Mouse (Mus musculus) mouse embryonic stem cell (cell line): Measurements from ENCODE around the gene Mog.
"Not testable (repeated sequence)": the region's sequence is repeated elsewhere in the genome, so short reads cannot be mapped to it uniquely, and the experiment has no call there.

Experiments used
- in situ Hi-C, 2 experiments: fragments of 300-500 bp; cut with MboI; formaldehyde crosslinking; loops; 1 replicate in 1 of 2; 3 replicates in 1 of 2; pipeline ENCODE4 v1.14.3; 2019 to 2020; ENCODE audit warnings: low sequenced_read_pairs in 2 of 2, low pct_unique_long_range_greater_than_20kb in 1 of 2, mixed read lengths in 1 of 2; ENCODE audit not compliant: unreplicated experiment in 1 of 2

The Mog gene

DNA sequence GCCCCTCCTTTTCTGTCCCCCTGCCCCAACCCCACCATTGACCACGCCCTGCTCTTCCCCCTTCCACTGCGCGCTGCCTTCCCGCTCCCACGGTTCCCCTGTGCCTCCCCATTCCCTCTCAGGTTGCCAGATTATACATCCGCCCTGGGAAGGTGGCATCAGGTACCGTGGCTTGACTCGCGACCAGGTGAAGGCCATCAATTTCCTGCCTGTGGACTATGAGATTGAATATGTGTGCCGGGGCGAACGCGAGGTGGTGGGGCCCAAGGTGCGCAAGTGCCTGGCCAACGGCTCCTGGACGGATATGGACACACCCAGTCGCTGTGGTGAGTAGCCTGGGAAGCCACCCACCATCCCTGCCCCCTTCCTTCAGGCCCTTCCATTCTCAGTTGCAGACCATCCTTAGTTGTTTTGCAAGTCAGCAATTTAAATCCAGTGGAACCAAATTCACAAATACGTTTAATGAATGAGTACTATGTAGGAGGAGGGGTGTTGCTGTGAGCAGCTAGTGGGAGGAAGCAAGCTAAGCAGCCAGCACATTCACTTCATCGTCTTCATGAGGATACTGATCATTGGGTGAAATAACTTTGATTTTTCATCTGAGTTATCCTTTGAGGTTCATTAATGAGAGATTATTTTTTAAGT lies 24.3 kb upstream of the Mog start:
- in situ Hi-C loops: no loop called here

DNA sequence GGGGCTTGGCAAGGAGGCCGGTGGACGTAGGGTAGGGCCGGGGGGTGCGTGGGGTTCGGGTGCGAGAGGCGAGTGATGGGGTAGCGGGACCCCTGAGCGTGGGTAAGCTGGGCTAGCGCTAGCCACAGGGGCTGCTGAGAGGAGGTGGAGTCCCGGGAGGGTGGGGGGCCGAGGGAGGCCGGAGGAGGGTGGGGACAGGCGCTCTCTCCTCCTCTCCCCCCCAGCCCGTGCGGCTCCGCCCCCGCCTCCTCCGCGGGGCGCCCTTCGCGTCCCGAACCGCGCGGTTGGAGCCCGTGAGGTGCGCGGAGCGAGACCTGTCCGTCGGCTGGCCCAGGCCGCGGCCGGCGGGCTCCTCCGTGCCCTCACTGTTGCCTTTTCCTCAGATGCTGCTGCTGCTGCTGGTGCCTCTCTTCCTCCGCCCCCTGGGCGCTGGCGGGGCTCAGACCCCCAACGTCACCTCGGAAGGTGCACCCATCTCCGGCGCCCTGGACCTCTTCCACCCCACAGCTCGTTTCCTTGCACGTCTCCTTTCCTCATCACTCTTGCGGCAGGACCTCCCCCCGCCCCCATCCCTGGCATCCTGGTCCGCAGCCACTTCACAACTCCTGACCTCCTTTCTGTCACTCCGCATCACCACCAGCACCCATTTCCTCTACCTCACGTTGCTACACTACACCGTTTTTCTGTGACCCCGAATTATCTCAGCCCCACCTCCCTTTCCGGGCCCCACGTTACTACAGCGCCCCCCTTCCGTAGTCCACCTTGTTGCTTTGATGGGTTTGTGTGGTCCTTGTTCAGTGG lies 23.3 kb upstream of the Mog start:
- in situ Hi-C loops: no loop called here

DNA sequence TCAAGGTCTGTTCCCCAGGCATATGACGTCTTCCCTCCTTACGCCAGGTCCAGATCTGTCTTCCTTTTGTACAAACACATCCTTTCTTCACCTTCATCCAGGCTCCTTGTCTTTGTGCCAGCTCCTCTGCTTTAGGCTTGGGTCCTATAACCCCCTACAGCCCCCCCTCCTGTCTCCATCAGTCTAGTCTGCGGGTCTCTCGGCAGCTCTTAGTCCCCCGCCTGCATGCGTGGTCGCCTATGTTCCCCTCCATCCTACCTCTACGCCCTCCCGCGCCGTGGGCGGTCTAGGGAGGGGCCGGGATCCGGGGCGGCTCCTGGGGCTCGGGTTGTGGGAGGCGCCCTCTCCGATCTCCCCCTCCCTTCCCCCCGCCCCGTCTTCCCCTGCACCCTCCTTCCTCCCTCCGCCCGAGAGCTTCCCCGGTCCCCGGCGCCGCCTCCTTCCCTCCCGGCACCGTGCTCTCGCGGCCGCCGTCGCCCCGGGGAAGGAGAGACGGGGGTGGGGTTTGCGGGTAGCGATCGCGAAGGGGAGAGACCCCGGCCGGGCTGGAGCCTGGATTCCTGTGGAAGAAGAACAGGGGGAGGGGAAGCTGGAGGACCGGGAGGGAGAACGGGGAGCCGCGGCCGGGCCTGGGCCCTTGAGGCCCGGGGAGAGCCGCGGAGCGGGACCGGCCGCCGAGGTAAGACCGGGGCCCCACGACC lies 22.6 kb upstream of the Mog start, which contains the start of gene Gabbr1:
Gene Gabbr1 (plus strand): TSS at position 356 of the 701 bp plus-strand sequence.
- in situ Hi-C loops: no loop called here

DNA sequence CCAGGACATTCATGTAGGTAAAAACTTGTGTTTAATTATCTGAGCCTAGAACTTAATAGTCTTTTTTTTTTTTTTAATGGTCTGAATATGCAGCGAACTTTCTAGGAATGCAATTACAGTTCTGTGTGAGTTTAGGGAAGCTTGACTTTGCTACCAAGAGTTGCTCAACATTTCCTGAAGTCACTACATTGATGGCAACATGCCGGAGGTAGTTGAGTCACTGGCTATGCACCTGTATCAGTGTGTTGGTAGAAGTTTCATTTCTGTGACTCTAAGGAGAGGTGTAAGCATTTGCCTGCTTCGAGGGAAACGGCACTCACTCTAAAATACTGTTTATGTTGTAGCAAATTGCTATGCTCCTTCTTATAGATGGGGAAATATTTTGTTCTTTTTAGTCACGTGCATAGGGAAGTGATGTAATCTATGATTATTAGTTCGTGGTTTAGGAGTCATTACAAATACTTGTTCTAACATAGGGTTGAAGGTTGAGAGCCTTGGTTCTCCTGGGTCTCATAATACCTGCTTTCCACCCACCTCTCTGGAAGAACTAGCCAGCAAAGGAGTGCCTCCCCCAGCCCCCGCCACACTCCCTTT lies 21.6 kb upstream of the Mog start:
- in situ Hi-C loops: no loop called here

DNA sequence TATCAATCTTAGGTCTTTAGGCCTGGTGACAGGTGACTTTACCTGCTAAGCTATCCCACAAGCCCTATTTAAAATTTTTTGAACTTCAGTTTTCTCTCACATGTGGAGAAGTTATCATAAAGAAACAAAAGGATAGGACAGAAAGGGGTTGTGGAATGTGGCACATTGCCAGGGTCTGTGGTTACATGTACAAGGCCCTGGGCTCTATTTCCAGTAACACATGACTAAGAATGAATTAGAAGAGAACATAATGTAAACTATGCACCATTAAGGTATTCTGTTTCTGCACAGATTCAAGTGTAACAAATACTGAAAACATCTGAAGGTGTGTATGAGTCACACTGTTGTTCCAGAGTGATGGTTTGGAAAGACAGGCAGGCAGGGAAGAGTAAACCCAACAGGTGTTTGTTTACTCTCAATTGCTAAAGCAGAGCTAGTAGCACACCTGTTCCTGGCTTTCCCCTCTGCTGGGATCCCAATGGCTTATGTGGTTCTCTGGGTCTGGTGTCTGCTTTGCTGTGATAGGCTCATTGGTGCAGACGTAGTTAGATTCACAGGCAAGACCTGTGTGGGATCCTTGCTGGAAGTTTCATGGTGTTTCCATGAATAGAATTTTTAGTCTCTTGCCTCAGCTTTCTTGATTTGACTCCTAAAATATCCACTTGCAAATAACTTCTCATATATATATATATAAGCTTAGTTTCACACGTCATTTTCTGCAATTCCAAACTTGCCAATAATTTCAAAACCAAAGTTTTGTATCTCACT lies 16.1 kb upstream of the Mog start:
- in situ Hi-C loops: no loop called here

DNA sequence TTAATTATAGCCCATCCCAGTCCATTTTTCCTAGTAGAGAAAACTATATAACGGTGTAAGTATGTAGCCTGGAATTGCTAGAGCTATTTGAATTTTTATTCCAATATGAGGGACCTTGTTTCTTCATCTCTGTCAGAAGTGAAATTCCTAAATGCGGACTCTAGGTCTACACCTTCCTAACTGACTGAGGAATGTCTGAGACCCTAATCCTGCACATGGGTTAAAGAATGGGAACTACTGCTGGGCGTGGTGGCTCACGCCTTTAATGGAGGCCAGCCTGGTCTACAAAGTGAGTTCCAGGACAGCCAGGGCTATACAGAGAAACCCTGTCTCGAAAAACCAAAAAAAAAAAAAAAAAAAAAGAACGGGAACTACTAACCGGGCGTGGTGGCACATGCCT lies 6.0 kb upstream of the Mog start:
- in situ Hi-C loops: no loop called here

DNA sequence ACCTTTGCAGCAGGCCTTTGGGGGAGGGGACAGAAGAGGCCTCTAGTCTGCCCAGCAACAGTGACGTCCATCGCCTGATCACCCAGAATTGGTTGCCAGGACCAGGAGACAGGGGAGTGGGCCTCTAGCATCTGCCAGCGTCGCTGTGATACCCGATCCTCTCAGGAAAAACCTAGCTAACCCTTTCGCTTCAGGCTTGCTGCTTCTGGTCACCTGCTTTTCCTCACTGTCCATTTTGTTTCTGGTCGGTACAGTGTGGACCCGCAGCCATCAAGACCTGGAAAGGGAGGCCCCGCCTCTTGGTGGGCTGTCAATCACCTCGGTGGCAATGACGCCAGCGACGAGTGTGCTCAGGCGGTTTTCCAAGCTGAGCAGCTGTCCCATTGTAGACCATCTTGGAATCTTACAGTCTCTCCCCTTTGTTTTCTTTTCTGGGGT lies 5.5 kb upstream of the Mog start:
- in situ Hi-C loops: no loop called here

DNA sequence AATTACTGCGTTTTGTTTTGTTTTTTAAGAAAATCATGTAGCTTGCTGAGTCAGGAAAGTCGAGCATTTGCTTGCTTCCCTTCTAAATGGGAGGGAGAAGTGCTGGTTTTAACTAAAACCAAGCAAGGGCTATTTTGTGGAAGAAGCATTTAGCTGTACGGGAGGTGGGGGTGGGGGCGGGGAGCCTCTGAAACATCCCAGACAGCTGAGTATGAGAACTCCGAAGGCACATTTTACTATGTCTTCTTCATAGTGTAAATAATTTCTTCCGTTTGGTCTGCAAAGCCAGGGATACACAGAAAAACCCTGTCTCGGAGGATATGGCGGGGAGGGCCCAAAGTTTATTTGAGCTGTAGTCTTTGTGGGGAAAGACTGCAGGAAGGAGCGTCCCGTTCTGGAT lies 5.0 kb upstream of the Mog start:
- in situ Hi-C loops: no loop called here

DNA sequence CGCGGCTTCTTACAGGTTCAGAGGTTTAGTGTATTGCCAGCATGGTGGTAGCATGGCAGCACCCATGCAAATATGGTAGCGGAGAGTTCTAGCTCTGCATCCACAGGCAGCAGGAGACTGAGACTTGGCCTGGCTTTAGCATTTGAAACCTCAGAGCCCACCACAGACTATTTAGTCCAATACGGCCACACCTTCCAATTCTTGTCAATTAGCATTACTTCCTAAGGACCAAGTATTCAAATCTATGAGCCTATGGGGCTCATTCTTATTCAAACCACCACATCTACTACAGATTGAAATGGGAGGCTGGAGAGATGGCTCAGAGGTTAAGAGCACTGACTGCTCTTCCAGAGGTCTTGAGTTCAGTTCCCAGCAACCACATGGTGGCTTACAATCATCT lies 4.3 kb upstream of the Mog start:
- in situ Hi-C loops: no loop called here

DNA sequence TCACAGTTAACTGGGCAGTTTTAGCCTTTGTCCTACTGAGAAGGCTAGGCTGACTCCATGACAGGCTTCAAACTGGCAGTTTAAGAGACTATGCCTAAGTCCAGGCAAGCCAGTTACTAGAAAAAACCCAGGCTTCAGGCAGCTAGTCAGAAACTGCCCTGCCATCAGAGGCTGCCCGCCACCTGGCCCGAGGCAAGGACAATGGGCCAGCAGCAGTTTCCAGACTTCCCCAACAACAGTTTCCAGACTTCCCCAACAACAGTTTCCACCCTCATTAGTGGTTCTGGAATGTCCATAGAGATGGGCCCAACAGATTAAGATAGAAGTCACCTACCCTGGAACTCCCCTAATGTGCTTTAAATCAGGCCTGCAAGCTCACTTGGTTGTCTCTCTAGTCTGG lies 3.2 kb upstream of the Mog start:
- in situ Hi-C loops: no loop called here

DNA sequence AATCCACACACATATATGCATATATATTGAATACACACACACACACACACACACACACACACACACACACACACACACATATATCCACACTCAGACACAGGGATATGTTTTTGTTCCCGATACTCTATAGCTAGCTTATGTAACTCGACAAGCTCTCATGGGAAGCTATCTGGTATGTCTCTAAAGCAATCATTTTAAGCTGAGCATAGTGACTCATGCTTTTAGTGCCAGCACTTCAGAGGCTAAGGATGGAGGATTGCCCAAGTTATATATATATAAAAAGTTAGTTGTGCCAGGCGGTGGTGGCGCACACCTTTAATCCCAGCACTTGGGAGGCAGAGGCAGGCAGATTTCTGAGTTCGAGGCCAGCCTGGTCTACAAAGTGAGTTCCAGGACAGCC lies 4.0 kb downstream of the Mog start:
- in situ Hi-C loops: not testable (repeated sequence)

DNA sequence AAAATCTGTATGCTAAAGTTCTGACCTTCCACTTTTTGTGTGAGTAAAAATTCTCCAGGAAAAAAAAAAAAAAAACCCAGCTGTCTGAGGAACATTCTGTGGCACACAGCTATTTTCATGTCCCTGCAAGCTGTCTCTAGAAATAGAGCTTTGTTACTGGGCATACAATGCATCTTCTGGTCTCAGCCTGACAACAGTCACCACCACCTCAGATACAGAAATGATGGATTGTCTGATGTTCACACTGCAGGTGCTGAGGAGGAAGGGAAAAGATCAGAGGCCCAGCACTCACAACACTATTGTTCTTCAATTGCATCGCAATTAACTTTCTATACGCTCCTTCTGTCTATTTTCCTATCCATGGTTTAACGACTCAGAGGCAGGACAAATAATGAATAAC lies 4.9 kb downstream of the Mog start:
- in situ Hi-C loops: no loop called here

DNA sequence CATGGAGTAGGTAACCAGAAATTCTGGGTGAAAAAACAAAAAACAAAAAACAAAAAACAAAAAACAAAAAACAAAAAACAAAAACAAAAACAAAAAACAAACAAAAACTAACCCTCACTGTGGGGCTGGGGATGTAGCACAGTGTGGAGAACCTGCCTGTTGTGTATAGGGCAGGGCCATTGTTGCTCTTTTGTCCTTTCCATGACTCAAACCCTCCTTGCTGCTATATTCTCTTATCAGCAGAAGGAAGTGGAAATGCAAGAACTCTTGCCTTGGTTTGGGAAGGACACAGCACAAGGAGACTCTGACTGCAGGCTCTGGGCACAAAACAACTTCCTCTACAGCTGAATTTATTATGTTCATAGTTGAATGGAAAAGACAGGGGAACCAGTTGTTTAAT lies 6.9 kb downstream of the Mog start:
- in situ Hi-C loops: no loop called here

DNA sequence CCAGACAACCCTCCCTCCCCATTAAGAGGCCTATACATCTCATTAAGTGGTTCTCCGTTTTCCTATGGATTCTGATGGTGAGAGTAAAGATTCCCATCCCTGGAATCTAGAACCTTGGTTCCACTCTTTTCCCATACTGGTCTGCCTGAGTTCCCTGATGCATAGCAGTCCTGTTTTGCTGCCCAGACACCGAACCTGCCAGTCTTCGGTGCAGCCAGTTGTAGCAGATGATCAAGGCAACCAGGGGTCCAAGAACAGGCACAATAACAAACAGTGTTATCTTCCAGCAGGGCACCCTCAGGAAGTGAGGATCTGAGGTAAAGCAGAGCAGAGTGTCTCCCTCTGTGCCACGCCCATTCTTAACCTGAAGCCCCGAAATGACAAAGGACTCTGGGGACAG lies 11.1 kb downstream of the Mog start:
- in situ Hi-C loops: no loop called here

DNA sequence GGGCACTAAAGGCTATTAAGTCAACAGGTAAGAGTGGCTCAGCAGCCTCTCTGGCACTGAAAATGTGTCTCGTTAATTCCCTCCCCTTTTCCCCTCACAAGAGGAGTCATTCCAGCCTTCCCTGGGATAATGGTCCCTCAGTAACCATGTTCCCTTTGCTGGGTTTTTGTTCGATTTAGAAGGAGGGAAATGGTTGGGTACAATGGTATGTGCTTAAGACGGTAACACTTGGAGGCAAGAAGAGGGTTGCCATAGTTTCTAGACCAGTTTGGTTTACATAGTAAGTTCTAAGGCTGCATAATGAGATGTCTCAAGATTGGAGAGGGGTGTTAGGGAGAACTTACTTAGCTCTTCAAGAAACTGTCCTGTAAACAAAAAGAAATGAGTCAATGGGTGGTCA lies 11.5 kb downstream of the Mog start:
- in situ Hi-C loops: no loop called here

DNA sequence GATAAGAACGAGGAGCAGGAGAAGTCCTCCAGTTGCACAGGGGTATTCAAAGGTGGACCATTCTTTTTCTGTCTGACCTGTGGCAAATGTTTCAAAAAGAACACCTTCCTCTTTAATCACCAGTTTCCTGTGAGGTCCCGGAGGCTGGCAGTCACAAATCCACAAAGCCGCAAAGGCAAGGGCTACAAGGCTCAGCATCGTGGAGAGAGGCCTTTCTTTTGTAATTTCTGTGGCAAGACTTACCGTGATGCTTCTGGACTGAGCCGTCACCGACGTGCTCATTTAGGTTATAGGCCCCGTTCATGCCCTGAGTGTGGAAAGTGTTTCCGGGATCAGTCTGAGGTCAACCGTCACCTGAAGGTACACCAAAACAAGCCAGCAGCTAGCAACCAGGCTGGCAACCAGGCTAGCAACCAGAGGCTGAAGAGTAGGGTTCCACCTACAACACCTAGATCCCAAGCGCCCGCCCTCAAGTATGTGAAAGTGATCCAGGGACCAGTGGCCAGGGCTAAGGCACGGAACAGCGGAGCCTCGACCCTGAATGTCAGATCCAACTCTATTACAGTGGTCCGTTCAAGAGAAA lies 13.6 kb downstream of the Mog start:
- in situ Hi-C loops: no loop called here

DNA sequence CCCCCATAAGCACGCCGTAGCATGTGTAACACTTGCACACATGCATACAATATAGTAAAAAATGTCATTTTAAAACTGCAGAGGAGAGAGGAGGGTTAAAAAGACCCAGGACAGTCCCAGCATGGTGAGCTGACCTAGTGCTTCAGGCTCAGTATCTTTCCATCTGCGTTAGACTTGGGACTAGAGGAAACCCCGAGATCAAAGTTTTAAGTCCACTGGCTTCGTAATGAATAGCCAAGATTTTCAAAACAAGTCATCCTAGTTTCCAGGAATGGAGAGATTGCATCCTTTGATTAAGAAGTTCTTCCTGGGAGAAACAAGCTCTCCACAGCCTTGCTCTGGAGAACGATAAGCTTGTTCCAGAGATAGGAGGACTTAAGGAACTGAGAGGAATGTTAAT lies 15.0 kb downstream of the Mog start:
- in situ Hi-C loops: no loop called here

DNA sequence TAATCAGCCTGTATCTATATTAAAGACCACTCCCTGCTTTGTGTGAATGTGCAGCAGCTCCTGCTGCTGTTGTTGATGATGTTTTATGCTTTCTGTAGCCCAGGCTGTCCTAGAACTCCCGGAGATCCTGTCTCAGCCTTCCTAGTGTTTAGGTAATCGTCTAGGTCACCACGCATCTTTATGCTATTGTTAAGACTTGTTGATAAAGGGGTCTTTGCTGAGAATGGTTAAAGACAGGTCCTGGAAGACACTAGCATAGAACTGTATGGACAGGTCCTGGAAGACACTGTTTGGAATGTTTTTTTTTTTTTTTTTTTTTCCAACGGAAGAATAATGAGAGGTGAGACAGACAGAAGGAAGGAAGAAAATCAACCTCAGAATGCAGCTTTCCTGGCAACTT lies 19.8 kb downstream of the Mog start:
- in situ Hi-C loops: no loop called here
